ENCODE assay signal across 10 mouse cellular contexts in the genomic region with DNA sequence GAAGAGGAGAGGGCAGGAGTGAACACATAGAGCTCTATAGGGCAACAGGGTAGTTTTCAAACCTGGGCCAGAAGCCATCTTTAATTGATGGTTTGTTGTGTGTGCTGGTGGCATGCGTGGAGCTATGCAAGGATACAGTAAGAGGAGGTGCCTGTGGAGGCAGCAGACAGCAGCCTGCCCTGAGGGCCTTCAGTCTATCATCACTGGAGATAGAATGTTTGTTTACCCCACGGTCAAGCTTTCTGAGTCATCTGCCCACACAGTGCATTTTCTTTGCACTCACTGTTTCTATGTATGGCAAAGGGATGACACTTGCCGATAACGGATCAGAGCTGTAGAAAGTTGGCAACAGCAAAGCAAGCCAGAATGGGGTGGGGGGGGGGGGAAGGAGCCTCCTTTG.
"Had no signal": no experiment of that assay in that cellular context is flagged by ENCODE, and none has a peak within 500 bp of the region (broad histone marks: within the 10 kb centered on the region; RNA-seq: fewer than 3 reads in every experiment).

No protein-coding gene starts in this region.

- DNase-seq: liver, postnatal 0 days; lung, adult 2 months; lung, postnatal 14 days; lung, postnatal 36 days; right cerebral cortex, postnatal 25 days; right cerebral cortex, postnatal 4 days; spleen, adult 18-20 months; thymus, adult 2 months; thymus, postnatal 25 days; thymus, postnatal 4 days had no signal
